Mouse (Mus musculus): ENCODE results near the gene Cdh13.
"Not testable (repeated sequence)": the region's sequence is repeated elsewhere in the genome, so short reads cannot be mapped to it uniquely, and the experiment has no call there.

Cdh13 gene

GRCm38 (mm10) chr8:119356631-119357030 lies 1073.1 kb downstream of the Cdh13 start:
- not testable (repeated sequence) for DNase-seq (ENCODE audit: low spot score)

GRCm38 (mm10) chr8:119358175-119358574 lies 1074.6 kb downstream of the Cdh13 start:
- DNase-seq (ENCODE audit: low spot score): no peak

GRCm38 (mm10) chr8:119358836-119359235 lies 1075.3 kb downstream of the Cdh13 start:
- DNase-seq (ENCODE audit: low spot score): no peak

GRCm38 (mm10) chr8:119360686-119361295 lies 1077.3 kb downstream of the Cdh13 start:
- no peak for DNase-seq (ENCODE audit: low spot score)

All from urinary bladder, postnatal 10 days (tissue).